Mouse (Mus musculus): ENCODE results near the gene Gm10100.
"Not testable (repeated sequence)": the region's sequence is repeated elsewhere in the genome, so short reads cannot be mapped to it uniquely, and the experiment has no call there.

Gene Gm10100

GRCm38 (mm10) chr10:77752312-77752711, 26.0 kb downstream of the Gm10100 start:
- not testable (repeated sequence) for DNase-seq (ENCODE audit: low spot score in 2 of 2)

- no peak for DNase-seq (ENCODE audit: low spot score in 2 of 2)
Measured at GRCm38 (mm10) chr10:77753448-77753847, 27.2 kb downstream of the Gm10100 start.

- DNase-seq (ENCODE audit: low spot score in 2 of 2) = not testable (repeated sequence)
Measured at GRCm38 (mm10) chr10:77759582-77759981, 33.3 kb downstream of the Gm10100 start, which contains the start of gene Gm3233. Gm3233 (minus strand) TSS chr10:77759682.

GRCm38 (mm10) chr10:77769727-77770126, 43.4 kb downstream of the Gm10100 start:
- DNase-seq (ENCODE audit: low spot score in 2 of 2) = no peak

GRCm38 (mm10) chr10:77771225-77771624, 44.9 kb downstream of the Gm10100 start, which contains the start of gene Gm3238:
Gm3238 (minus strand) TSS chr10:77771325.
- DNase-seq (ENCODE audit: low spot score in 2 of 2) = not testable (repeated sequence)

GRCm38 (mm10) chr10:77772142-77772541, 45.9 kb downstream of the Gm10100 start:
- DNase-seq (ENCODE audit: low spot score in 2 of 2) = not testable (repeated sequence)

Measured in frontal cortex, postnatal 14 days (tissue).